Mouse (Mus musculus): Measurements from ENCODE around the gene H2afj.

DNA sequence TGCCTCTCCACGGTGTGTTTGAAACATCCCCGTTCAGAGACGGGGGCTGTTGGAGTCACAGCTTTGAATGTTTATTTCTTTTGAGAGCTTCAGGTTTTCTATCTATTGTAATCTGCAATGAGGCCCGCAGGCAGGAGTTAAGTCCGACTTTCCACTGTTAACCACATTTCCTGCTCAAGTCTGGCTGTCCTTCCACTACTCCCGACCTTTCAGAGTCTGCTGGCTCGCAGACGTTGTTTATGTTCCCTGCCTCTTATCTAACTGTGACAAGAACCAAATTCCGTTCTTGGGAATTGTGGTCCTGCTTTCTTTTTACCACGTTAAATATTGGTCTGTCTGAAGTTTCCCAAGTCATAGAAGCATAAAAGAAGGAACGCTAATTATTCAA lies 49.8 kb downstream of the H2afj start:
- TF ChIP-seq CTCF (IDR thresholded peaks at IDR 0.05; ENCODE audit: borderline replicate concordance, extremely low read depth, insufficient read depth, insufficient read length) (no peak), POLR2A (IDR thresholded peaks at IDR 0.05; ENCODE audit: borderline replicate concordance, extremely low read depth, insufficient read depth, insufficient read length, poor library complexity, severe bottlenecking) (no peak)

All from brain, embryonic 14.5 days (tissue).